Mouse (Mus musculus) erythroid progenitor cell, adult 5-6 weeks (primary cell): ENCODE results near the gene Dusp6. TPM values are rescaled to one million over a fixed set of nuclear protein-coding genes. Genes with fewer than 3 reads are reported as not detected.

Experiments used
- ATAC-seq: replicated peaks from 2 replicates; pipeline ENCODE4 v1.8.0; 2016; ENCODE audit warnings: moderate number of reproducible peaks, mild to moderate bottlenecking, moderate TSS enrichment, inconsistent platforms; ENCODE audit not compliant: poor library complexity, low FRiP score, severe bottlenecking
- total RNA-seq, 2 experiments: library from RNA; stranded (forward) in 1 of 2; stranded (reverse) in 1 of 2; fragments of 150-400 nt in 1 of 2; fragments of 186-747, 209-891 nt in 1 of 2; gene quantifications; 2 replicates each; pipeline versions ENCODE4 v1.2.3 to v1.2.4; 2015 to 2017; ENCODE audit warnings: low replicate concordance in 2 of 2

Gene Dusp6
- total RNA-seq, 2 experiments from 2014 or later: 5.5 to 8.4 TPM

GRCm38 (mm10) chr10:99310204-99310603, 47.2 kb downstream of the Dusp6 start:
- ATAC-seq: no peak

- no peak for ATAC-seq
Measured at GRCm38 (mm10) chr10:99311956-99312355, 48.9 kb downstream of the Dusp6 start.

DNA sequence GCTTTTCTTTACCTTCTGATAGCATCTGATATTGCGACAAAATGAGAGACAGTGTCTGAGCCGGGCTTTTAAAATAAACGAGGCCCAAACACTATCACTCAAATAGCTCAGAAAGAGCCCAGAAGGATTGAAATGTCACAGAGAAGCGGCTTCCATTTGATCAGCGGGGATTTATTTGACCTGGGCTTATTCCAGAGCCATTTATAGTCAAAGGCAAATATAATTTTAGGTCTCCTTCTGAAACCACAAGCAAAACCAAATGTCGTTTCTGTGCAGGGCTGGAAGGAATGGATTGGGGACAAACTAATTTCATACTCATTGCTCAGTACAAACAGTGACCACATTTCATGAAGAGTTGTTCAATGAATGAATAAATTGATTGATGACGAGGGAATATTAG, 51.3 kb downstream of the Dusp6 start:
- ATAC-seq: no peak

GRCm38 (mm10) chr10:99317057-99317456, 54.0 kb downstream of the Dusp6 start:
- no peak for ATAC-seq

Other genes with a start within 250 kb of the Dusp6 start
- 3.6 and 8.4 TPM in 2 replicates for gene Poc1b, start 156.2 kb upstream of the Dusp6 start, total RNA-seq (2015; ENCODE audit: low replicate concordance)
- gene Poc1b, start 156.2 kb upstream of the Dusp6 start, total RNA-seq (2017; ENCODE audit: low replicate concordance): 2.9 and 3.1 TPM in 2 replicates
- 1.4 and 1.7 TPM in 2 replicates for gene Galnt4, start 155.1 kb upstream of the Dusp6 start, total RNA-seq (2015; ENCODE audit: low replicate concordance)
- gene Galnt4, start 155.1 kb upstream of the Dusp6 start, total RNA-seq (2017; ENCODE audit: low replicate concordance): 1.0 and 2.0 TPM in 2 replicates
- not detected in 2 replicates for gene Phxr2, start 136.9 kb upstream of the Dusp6 start, total RNA-seq (2015; ENCODE audit: low replicate concordance)
- not detected in 2 replicates for gene Phxr2, start 136.9 kb upstream of the Dusp6 start, total RNA-seq (2017; ENCODE audit: low replicate concordance)